Mouse (Mus musculus): ENCODE measurements around the gene Olfr313. TPM values are rescaled to one million over a fixed set of nuclear protein-coding genes. Genes with fewer than 3 reads are reported as not detected.
"Not testable (repeated sequence)": the region's sequence is repeated elsewhere in the genome, so short reads cannot be mapped to it uniquely, and the experiment has no call there.

Gene Olfr313
- polyA plus RNA-seq, 1 experiment from 2014 or later, result not detected

DNA sequence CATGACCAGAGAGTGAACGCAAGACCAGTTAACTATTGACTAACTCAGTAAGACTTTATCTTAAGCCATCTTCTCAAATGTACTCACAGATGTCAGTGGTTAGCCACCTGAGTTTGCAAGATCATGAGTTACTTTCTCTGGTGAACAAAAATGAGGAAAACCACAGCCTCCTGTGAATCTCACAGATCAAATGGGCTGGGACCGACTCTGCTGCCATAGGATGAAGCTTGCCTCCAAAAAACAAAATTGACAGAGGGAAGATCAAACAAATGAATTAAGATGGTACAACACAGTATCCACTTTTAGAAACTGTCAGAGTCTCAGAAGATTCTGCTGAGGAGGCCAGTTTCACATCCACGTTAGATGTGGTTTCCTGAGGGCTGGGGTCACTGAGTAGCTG is 15.0 kb downstream of the Olfr313 start:
- no peak for ATAC-seq
- Histone ChIP-seq H3K9ac (ENCODE audit: low read length) (no peak overlapping the region), H3K27me3 (replicated peaks; ENCODE audit: control insufficient read depth, insufficient read depth, low read length) (no peaks in the 10 kb centered on the region), H3K9me3 (replicated peaks; ENCODE audit: control insufficient read depth, low read length) (no peaks in the 10 kb centered on the region), H3K4me1 (ENCODE audit: control insufficient read depth, insufficient read depth, low read length) (no peaks in the 10 kb centered on the region), H3K36me3 (ENCODE audit: control insufficient read depth, insufficient read depth, low read length) (no peaks in the 10 kb centered on the region), H3K27ac (ENCODE audit: low read depth, low read length) (no peak overlapping the region), H3K4me2 (ENCODE audit: low read length) (no peak overlapping the region), H3K4me3 (ENCODE audit: low read depth, low read length) (no peak overlapping the region)
- WGBS, result 87% methylated on average over 3 of the region's 3 CpGs
- DNase-seq (ENCODE audit: low spot score), result no peak

- not testable (repeated sequence) for H3K36me3 ChIP-seq (ENCODE audit: control insufficient read depth, insufficient read depth, low read length); H3K4me1 ChIP-seq (ENCODE audit: control insufficient read depth, insufficient read depth, low read length); H3K9ac ChIP-seq (ENCODE audit: low read length); H3K4me2 ChIP-seq (ENCODE audit: low read length); ATAC-seq; H3K9me3 ChIP-seq (replicated peaks; ENCODE audit: control insufficient read depth, low read length); H3K27ac ChIP-seq (ENCODE audit: low read depth, low read length); DNase-seq (ENCODE audit: low spot score); H3K27me3 ChIP-seq (replicated peaks; ENCODE audit: control insufficient read depth, insufficient read depth, low read length); H3K4me3 ChIP-seq (ENCODE audit: low read depth, low read length)
- WGBS, result 84% methylated on average over 3 of the region's 3 CpGs
Measured at GRCm38 (mm10) chr11:58832541-58832940, 17.7 kb downstream of the Olfr313 start.

DNA sequence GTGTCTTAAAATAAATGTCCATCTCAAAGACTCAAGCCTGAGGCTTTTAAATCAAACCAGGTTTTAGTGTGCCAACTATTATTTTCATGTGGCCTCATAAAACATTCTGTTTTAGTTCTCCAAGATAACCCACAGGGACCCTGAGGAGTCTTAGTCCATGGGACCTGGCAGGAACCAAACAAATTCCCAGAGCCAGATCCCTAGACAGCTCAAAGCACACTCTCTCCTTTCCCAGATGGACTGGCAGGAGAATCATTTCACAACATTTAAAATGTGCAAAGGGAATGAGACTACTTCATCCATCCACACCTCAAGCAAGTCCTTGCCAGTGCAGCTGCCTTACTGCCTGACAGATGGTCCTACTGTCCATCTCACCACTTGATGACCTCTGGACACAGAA is 24.2 kb downstream of the Olfr313 start, which contains the start of gene Olfr311:
Gene Olfr311, plus strand, starts transcription at position 301 of the 400 bp plus-strand sequence.
- ATAC-seq; H3K4me3 ChIP-seq (ENCODE audit: low read depth, low read length); H3K9me3 ChIP-seq (replicated peaks; ENCODE audit: control insufficient read depth, low read length); H3K36me3 ChIP-seq (ENCODE audit: control insufficient read depth, insufficient read depth, low read length); H3K4me1 ChIP-seq (ENCODE audit: control insufficient read depth, insufficient read depth, low read length); H3K27me3 ChIP-seq (replicated peaks; ENCODE audit: control insufficient read depth, insufficient read depth, low read length); H3K4me2 ChIP-seq (ENCODE audit: low read length); H3K27ac ChIP-seq (ENCODE audit: low read depth, low read length); H3K9ac ChIP-seq (ENCODE audit: low read length); DNase-seq (ENCODE audit: low spot score): not testable (repeated sequence)

DNA sequence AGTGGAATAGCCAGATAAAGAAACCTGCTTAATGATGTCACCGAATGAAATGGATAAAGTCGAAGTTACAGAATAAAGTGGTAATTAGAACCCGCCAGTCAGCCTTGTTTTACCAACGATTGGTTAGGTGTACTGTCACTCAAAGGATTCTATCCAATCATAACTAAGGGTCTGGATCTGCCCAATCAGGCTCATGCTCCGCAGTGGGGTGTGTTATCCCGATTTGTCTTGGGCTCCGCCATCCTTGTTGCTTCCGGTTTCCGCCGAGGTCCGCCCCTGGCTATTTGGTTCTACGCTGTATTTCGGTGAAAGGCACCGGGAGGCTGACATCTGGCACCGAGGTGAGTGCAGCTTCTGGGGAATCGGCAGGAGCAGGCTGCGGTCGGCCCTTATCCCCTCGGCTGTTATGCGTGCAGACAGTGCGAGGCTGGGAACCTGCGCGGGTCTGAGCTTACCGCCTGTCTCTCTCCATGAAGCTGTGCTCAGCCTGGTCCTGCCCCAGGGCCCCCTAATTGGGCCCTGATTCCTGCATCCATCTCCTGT is 32.2 kb downstream of the Olfr313 start, which contains the start of gene Gm12258:
Gene Gm12258, plus strand, starts transcription at position 240 of the 543 bp plus-strand sequence.
- peaks cover 7% of the 10 kb centered on the region for H3K4me1 ChIP-seq (ENCODE audit: control insufficient read depth, insufficient read depth, low read length)
- peaks cover 22% of the 10 kb centered on the region for H3K36me3 ChIP-seq (ENCODE audit: control insufficient read depth, insufficient read depth, low read length)
- DNase-seq (ENCODE audit: low spot score) (peak; percentile 99), ATAC-seq (peak; percentile 100)
- H3K9ac ChIP-seq (ENCODE audit: low read length), result peak within 1 kb of the TSS; percentile 87
- WGBS, result under 1% methylated on average over 24 of the region's 24 CpGs
- no peaks in the 10 kb centered on the region for H3K27me3 ChIP-seq (replicated peaks; ENCODE audit: control insufficient read depth, insufficient read depth, low read length)
- no peaks in the 10 kb centered on the region for H3K9me3 ChIP-seq (replicated peaks; ENCODE audit: control insufficient read depth, low read length)
- peak within 1 kb of the TSS; percentile 72 for H3K4me3 ChIP-seq (ENCODE audit: low read depth, low read length)
- peak within 1 kb of the TSS; percentile 74 for H3K4me2 ChIP-seq (ENCODE audit: low read length)
- H3K27ac ChIP-seq (ENCODE audit: low read depth, low read length), result peak within 1 kb of the TSS; percentile 77

- Histone ChIP-seq H3K36me3 (ENCODE audit: control insufficient read depth, insufficient read depth, low read length) (peaks cover 26% of the 10 kb centered on the region), H3K9me3 (replicated peaks; ENCODE audit: control insufficient read depth, low read length) (no peaks in the 10 kb centered on the region), H3K4me3 (ENCODE audit: low read depth, low read length) (peak overlapping the region; percentile 72), H3K4me1 (ENCODE audit: control insufficient read depth, insufficient read depth, low read length) (peaks cover 7% of the 10 kb centered on the region), H3K9ac (ENCODE audit: low read length) (peak overlapping the region; percentile 87), H3K27me3 (replicated peaks; ENCODE audit: control insufficient read depth, insufficient read depth, low read length) (no peaks in the 10 kb centered on the region), H3K4me2 (ENCODE audit: low read length) (peak overlapping the region; percentile 74), H3K27ac (ENCODE audit: low read depth, low read length) (no peak overlapping the region)
- 47% methylated on average over 9 of the region's 9 CpGs for WGBS
- ATAC-seq, result peak; percentile 6; the same call in 1 of the 2 replicates
- no peak for DNase-seq (ENCODE audit: low spot score)
Measured at GRCm38 (mm10) chr11:58847636-58848035, 32.8 kb downstream of the Olfr313 start.

DNA sequence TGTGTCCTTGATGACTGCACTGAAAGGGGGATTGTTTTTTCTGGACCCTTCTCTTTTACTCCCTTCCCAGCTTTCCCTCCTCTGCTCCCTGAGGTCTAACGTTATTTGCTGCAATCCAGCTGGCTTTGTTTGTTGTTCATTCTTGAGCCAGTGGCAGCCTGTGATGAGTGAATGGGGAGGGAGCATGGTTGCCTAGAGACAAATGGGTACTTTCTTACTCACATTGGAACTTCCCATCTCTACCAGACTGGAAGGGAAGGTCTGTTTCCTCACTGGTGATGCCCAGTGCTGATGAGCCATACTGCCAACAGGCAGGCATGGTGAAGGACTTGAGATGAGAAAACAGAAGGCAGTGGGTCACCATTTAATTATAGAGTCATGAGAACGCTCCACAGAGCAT is 34.9 kb downstream of the Olfr313 start:
- 72% methylated on average over 2 of the region's 2 CpGs for WGBS
- DNase-seq (ENCODE audit: low spot score), result no peak
- Histone ChIP-seq H3K9ac (ENCODE audit: low read length) (no peak overlapping the region), H3K4me1 (ENCODE audit: control insufficient read depth, insufficient read depth, low read length) (peaks cover 7% of the 10 kb centered on the region), H3K27me3 (replicated peaks; ENCODE audit: control insufficient read depth, insufficient read depth, low read length) (no peaks in the 10 kb centered on the region), H3K4me2 (ENCODE audit: low read length) (no peak overlapping the region), H3K36me3 (ENCODE audit: control insufficient read depth, insufficient read depth, low read length) (peaks cover 38% of the 10 kb centered on the region), H3K27ac (ENCODE audit: low read depth, low read length) (no peak overlapping the region), H3K9me3 (replicated peaks; ENCODE audit: control insufficient read depth, low read length) (no peaks in the 10 kb centered on the region), H3K4me3 (ENCODE audit: low read depth, low read length) (no peak overlapping the region)
- no peak for ATAC-seq

DNA sequence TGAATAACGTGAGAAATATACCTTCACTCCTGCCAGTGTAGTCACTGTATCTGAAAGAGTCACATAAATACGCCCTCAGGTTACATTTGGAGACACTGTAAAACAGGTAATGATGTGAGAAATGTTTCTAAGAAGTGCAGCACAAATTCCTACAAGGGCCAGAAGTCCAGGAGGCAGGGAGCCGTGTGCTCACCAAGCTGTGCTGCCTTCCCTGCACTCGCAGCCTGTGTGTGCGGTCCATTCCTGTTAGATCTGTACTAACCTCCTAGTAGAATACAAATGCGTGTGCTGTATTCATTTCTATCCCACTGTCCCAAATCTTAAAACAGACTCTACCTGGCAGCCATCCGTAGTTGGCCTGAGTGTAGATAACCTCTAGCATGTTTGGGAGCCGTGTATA is 45.9 kb downstream of the Olfr313 start:
- Histone ChIP-seq H3K36me3 (ENCODE audit: control insufficient read depth, insufficient read depth, low read length) (peaks cover 53% of the 10 kb centered on the region), H3K9ac (ENCODE audit: low read length) (no peak overlapping the region), H3K4me2 (ENCODE audit: low read length) (no peak overlapping the region), H3K4me3 (ENCODE audit: low read depth, low read length) (no peak overlapping the region), H3K9me3 (replicated peaks; ENCODE audit: control insufficient read depth, low read length) (peaks cover 2% of the 10 kb centered on the region; the same call in 1 of the 2 replicates), H3K27ac (ENCODE audit: low read depth, low read length) (no peak overlapping the region), H3K4me1 (ENCODE audit: control insufficient read depth, insufficient read depth, low read length) (no peaks in the 10 kb centered on the region), H3K27me3 (replicated peaks; ENCODE audit: control insufficient read depth, insufficient read depth, low read length) (no peaks in the 10 kb centered on the region)
- ATAC-seq (no peak), DNase-seq (ENCODE audit: low spot score) (no peak)
- 97% methylated on average over 8 of the region's 8 CpGs for WGBS

- peaks cover 6% of the 10 kb centered on the region; the same call in 1 of the 2 replicates for H3K4me1 ChIP-seq (ENCODE audit: control insufficient read depth, insufficient read depth, low read length)
- peak within 1 kb of the TSS; percentile 85 for H3K9ac ChIP-seq (ENCODE audit: low read length)
- H3K27ac ChIP-seq (ENCODE audit: low read depth, low read length), result peak within 1 kb of the TSS; percentile 86
- H3K27me3 ChIP-seq (replicated peaks; ENCODE audit: control insufficient read depth, insufficient read depth, low read length), result no peaks in the 10 kb centered on the region
- 3% methylated on average over 37 of the region's 37 CpGs for WGBS
- no peaks in the 10 kb centered on the region for H3K9me3 ChIP-seq (replicated peaks; ENCODE audit: control insufficient read depth, low read length)
- H3K36me3 ChIP-seq (ENCODE audit: control insufficient read depth, insufficient read depth, low read length), result peaks cover 28% of the 10 kb centered on the region
- peak; percentile 95 for ATAC-seq
- peak within 1 kb of the TSS; percentile 66 for H3K4me3 ChIP-seq (ENCODE audit: low read depth, low read length)
- peak within 1 kb of the TSS; percentile 78 for H3K4me2 ChIP-seq (ENCODE audit: low read length)
- peak; percentile 89 for DNase-seq (ENCODE audit: low spot score)
Measured at GRCm38 (mm10) chr11:58867039-58867953, 52.5 kb downstream of the Olfr313 start, which contains the start of gene 2810021J22Rik. TSS of gene 2810021J22Rik (plus strand) at chr11:58867216.
